Mouse (Mus musculus): ENCODE measurements around the gene Ubap2l.

Ubap2l gene

GRCm38 (mm10) chr3:90052351-90053241, at the start of gene Ubap2l:
Gene Ubap2l (minus strand): TSS chr3:90052628.
- DNase-seq = peak; percentile 96

- no peak for DNase-seq
Observed at GRCm38 (mm10) chr3:90101673-90102072, 49.2 kb upstream of the Ubap2l start.

- DNase-seq = no peak
Observed at GRCm38 (mm10) chr3:90101010-90101409, 48.6 kb upstream of the Ubap2l start.

GRCm38 (mm10) chr3:90097928-90098327, 45.5 kb upstream of the Ubap2l start:
- DNase-seq = no peak

- no peak for DNase-seq
Observed at GRCm38 (mm10) chr3:90094453-90094852, 42.0 kb upstream of the Ubap2l start.

GRCm38 (mm10) chr3:90090892-90091291, 38.5 kb upstream of the Ubap2l start:
- DNase-seq = no peak

GRCm38 (mm10) chr3:90088617-90089016, 36.2 kb upstream of the Ubap2l start:
- no peak for DNase-seq

GRCm38 (mm10) chr3:90086068-90086467, 33.6 kb upstream of the Ubap2l start:
- no peak for DNase-seq

GRCm38 (mm10) chr3:90085281-90085680, 32.9 kb upstream of the Ubap2l start:
- no peak for DNase-seq

GRCm38 (mm10) chr3:90084790-90085189, 32.4 kb upstream of the Ubap2l start:
- no peak for DNase-seq

- no peak for DNase-seq
Observed at GRCm38 (mm10) chr3:90083698-90084324, 31.4 kb upstream of the Ubap2l start.

GRCm38 (mm10) chr3:90083034-90083433, 30.6 kb upstream of the Ubap2l start:
- DNase-seq = peak; percentile 39

GRCm38 (mm10) chr3:90081365-90082240, 29.2 kb upstream of the Ubap2l start:
- no peak for DNase-seq

GRCm38 (mm10) chr3:90080498-90080863, 28.1 kb upstream of the Ubap2l start:
- no peak for DNase-seq

- DNase-seq = peak; percentile 52
Observed at GRCm38 (mm10) chr3:90079763-90080497, 27.5 kb upstream of the Ubap2l start.

GRCm38 (mm10) chr3:90079133-90079762, 26.8 kb upstream of the Ubap2l start:
- peak; percentile 90 for DNase-seq

- DNase-seq = no peak
Observed at GRCm38 (mm10) chr3:90078224-90078623, 25.8 kb upstream of the Ubap2l start.

- DNase-seq = peak; percentile 82
Observed at GRCm38 (mm10) chr3:90076921-90077716, 24.7 kb upstream of the Ubap2l start.

- no peak for DNase-seq
Observed at GRCm38 (mm10) chr3:90072294-90072693, 19.9 kb upstream of the Ubap2l start, which contains the start of gene Tpm3. Gene Tpm3 (plus strand): TSS chr3:90072649.

GRCm38 (mm10) chr3:90069688-90070087, 17.3 kb upstream of the Ubap2l start:
- DNase-seq = no peak

- DNase-seq = no peak
Observed at GRCm38 (mm10) chr3:90067851-90068250, 15.4 kb upstream of the Ubap2l start.
